Mouse (Mus musculus): ENCODE measurements at regions not wholly inside any gene's neighbourhood (a gene's known extent, or its start where the extent isn't known, plus 50 kb on each side); places are given as distances from the start of the nearest gene placed in this dataset.

DNA sequence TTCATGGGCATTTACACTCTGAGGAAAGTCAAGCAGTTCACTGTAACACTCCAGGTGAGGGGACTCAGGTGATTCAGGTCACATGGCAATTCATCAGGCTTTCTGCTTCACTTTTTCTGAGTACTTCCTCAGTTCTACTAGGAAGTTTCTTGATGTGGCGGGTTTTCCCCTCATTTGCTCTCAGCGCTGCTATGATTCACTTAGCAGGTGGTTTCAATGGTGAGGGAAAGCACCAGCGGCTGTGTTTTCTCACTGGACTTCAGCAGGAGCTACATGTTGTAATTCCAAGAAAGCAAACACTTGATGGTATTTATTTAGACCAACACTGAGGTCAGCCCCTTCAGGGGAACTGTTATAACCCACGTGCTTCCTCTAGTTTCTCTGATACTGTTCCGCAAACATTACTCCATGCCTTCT is 229.4 kb downstream of the Gm7489 start:
- TF ChIP-seq CTCF (conservative IDR thresholded peaks at IDR 0.05; ENCODE audit: insufficient read depth, insufficient read length, low read depth, low read length) (no peak), POLR2A (IDR thresholded peaks at IDR 0.05; ENCODE audit: low read depth, low read length) (no peak)
